Mouse (Mus musculus) right cerebral cortex, postnatal 10 days (tissue): ENCODE data around the gene Smco1.
"Not testable (repeated sequence)": the region's sequence is repeated elsewhere in the genome, so short reads cannot be mapped to it uniquely, and the experiment has no call there.

Experiments
- DNase-seq, 2 experiments: peaks; one replicate each; pipeline ENCODE4 v3.0.0; 2021; ENCODE audit warnings: low spot score in 2 of 2

The Smco1 gene

GRCm38 (mm10) chr16:32271291-32271690 is at the start of gene Smco1:
Gene Smco1 (plus strand): TSS chr16:32271468.
- DNase-seq = no peak

- DNase-seq = no peak
Measured at GRCm38 (mm10) chr16:32221803-32222202, 49.5 kb upstream of the Smco1 start.

- DNase-seq = no peak
Measured at GRCm38 (mm10) chr16:32222399-32222798, 48.9 kb upstream of the Smco1 start.

- not testable (repeated sequence) for DNase-seq
Measured at GRCm38 (mm10) chr16:32232050-32232449, 39.2 kb upstream of the Smco1 start.

GRCm38 (mm10) chr16:32237930-32238680 is 33.2 kb upstream of the Smco1 start:
- DNase-seq = no peak

GRCm38 (mm10) chr16:32239428-32240312 is 31.6 kb upstream of the Smco1 start:
- no peak for DNase-seq

- no peak for DNase-seq
Measured at GRCm38 (mm10) chr16:32243901-32244300, 27.4 kb upstream of the Smco1 start.

- peak; percentile 62 to 64 for DNase-seq
Measured at GRCm38 (mm10) chr16:32246351-32246791, 24.9 kb upstream of the Smco1 start.

GRCm38 (mm10) chr16:32246952-32247370 is 24.3 kb upstream of the Smco1 start, which contains the start of the genes Fbxo45 and Wdr53:
Gene Fbxo45 (minus strand): TSS chr16:32247158.
Gene Wdr53 (plus strand): TSS chr16:32247227.
- DNase-seq = peak; percentile 99

GRCm38 (mm10) chr16:32264225-32264624 is 7.0 kb upstream of the Smco1 start:
- DNase-seq = not testable (repeated sequence)

- DNase-seq = no peak
Measured at GRCm38 (mm10) chr16:32273338-32273737, 2.1 kb downstream of the Smco1 start.

- no peak for DNase-seq
Measured at GRCm38 (mm10) chr16:32275041-32275440, 3.8 kb downstream of the Smco1 start.

GRCm38 (mm10) chr16:32275830-32276229 is 4.6 kb downstream of the Smco1 start:
- no peak for DNase-seq

GRCm38 (mm10) chr16:32277308-32278256 is 6.3 kb downstream of the Smco1 start, which contains the start of gene Rnf168:
Gene Rnf168 (plus strand): TSS chr16:32277459.
- DNase-seq = peak; percentile 94

GRCm38 (mm10) chr16:32278396-32278795 is 7.1 kb downstream of the Smco1 start:
- DNase-seq = no peak

- DNase-seq = no peak
Measured at GRCm38 (mm10) chr16:32280211-32280610, 8.9 kb downstream of the Smco1 start.

- DNase-seq = no peak
Measured at GRCm38 (mm10) chr16:32282608-32283007, 11.3 kb downstream of the Smco1 start.

- no peak for DNase-seq
Measured at GRCm38 (mm10) chr16:32291821-32292220, 20.6 kb downstream of the Smco1 start.

- DNase-seq = not testable (repeated sequence)
Measured at GRCm38 (mm10) chr16:32299617-32300016, 28.3 kb downstream of the Smco1 start.

- no peak for DNase-seq
Measured at GRCm38 (mm10) chr16:32303046-32303445, 31.8 kb downstream of the Smco1 start.

GRCm38 (mm10) chr16:32303886-32304285 is 32.6 kb downstream of the Smco1 start:
- DNase-seq = no peak
